Mouse (Mus musculus) lung, postnatal 25 days (tissue): Measurements from ENCODE around the gene Rps6ka3.

Experiments
- DNase-seq: peaks from one replicate; pipeline ENCODE4 v3.0.0; 2022; ENCODE audit warnings: low spot score

Rps6ka3 gene

DNA sequence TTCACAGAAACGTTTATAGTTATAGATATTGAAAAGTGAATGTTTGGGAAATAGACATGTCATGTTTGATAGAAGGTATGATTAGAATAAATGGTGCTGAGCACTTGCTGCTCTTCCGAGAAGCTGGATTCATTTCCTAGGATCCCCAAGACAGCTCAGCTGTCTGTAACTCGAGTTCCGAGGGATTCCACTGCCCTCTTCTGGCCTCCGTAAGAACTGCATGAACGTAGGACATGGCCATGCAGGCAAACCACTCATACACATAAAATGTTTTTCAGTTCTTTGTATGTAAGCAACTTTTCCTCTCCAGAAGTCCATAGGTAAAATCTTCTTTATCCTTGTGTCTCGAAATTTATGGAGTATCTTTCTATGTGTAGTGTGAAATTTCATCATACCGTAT, 111.2 kb downstream of the Rps6ka3 start:
- DNase-seq = peak; percentile 51

GRCm38 (mm10) chrX:159364506-159364905, 154.4 kb downstream of the Rps6ka3 start:
- DNase-seq = no peak

GRCm38 (mm10) chrX:159371831-159372752, 162.0 kb downstream of the Rps6ka3 start, which contains the start of gene Eif1ax:
TSS of gene Eif1ax (plus strand) at chrX:159372178.
- peak; percentile 84 for DNase-seq

- no peak for DNase-seq
Observed at GRCm38 (mm10) chrX:159372753-159373144, 162.6 kb downstream of the Rps6ka3 start.

DNA sequence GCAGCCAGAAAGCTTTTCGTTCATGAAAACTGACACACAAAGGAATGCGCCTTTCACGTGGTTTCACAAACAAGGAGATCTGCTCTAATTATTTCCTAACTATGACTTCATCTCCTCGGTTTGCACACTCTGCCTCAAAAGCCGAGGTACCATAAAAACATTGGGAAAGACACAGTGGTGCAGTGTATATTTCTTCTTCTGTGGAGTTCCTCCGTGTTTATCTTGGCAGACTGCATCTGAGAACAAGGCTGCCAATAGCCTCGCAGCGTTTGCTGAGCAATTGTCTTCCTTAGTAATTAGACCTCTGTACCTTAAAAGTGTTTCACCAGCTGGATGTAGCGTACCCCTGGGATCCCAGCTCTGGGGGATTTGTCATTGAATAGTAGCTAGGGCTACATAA, 177.0 kb downstream of the Rps6ka3 start:
- DNase-seq = no peak

- no peak for DNase-seq
Observed at GRCm38 (mm10) chrX:159388953-159389352, 178.8 kb downstream of the Rps6ka3 start.

DNA sequence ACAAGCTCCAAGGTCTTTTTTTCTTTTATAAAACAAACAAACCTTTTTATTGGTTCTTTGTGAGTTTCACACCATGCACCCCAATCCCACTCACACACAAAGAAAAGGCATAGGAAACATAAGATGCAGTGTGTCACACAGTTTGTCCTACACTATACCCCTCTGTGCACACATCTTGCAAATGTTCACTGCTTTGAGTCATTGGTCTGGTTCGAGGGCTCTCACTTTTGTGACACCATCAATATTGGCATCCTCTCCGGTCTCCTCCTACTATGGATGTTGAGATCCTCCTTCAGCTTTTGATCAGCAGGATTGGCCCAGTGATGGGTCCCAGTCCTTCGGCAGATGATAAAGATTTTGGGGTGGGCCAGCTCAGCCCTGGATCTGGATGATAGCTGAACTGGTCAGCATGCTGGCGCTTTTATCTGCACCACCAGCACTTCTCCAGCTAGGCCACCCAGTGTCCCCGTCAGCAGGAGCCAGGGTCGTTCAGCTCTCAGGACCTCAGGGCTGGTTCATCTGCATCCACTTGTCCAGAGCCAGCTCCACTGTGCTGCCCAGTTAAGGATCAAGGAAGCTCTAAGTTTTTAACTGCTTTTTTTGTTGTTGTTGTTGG, 180.3 kb downstream of the Rps6ka3 start:
- no peak for DNase-seq

DNA sequence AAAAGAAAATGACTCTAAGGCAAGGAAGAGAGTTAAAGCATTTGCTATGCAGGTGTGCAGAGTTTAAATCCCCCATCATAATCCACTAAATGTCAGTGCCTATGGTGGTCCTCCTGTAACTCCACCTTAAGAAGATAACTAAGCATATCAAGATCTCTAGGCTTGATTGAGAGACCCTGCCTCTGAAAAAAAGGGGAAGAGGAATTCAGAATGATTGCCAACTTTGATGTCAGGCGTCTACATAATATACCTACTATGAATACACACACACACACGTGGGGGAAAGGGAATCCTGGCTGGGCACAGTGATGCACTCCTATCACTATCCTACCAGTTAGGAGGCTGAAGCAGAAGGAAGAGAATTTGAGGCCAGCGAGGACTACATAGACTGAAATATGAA, 181.1 kb downstream of the Rps6ka3 start:
- DNase-seq = no peak

- no peak for DNase-seq
Observed at GRCm38 (mm10) chrX:159409253-159409652, 199.1 kb downstream of the Rps6ka3 start.

- DNase-seq = no peak
Observed at GRCm38 (mm10) chrX:159414130-159414828, 204.2 kb downstream of the Rps6ka3 start, which contains the start of gene Map7d2. TSS of gene Map7d2 (plus strand) at chrX:159414572.

GRCm38 (mm10) chrX:159414829-159415673, 204.9 kb downstream of the Rps6ka3 start:
- no peak for DNase-seq
